Mouse (Mus musculus): ENCODE measurements around the gene Pxt1.

DNA sequence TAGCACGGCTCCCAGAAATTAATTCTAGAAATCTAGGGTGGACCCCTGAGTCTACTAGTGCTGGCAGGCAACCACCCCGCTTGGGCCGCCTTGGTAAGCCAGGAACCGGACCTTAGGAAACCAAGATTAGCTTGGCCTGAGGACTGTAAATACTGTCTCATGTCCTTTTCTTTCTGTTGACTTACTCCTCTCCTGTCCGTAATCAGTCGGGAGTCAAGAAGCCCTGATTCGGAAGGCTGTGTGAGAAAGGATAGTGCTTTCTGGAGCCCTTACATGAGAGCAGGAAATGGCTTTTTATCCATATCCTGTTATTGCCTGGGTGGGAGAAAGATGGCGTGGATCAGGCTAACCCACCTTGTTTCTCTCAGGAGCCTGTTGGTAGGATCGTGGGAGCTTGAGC lies 9.6 kb upstream of the Pxt1 start:
- no peak for TF ChIP-seq CTCF (conservative IDR thresholded peaks at IDR 0.05; ENCODE audit: low read length)
- no peak for TF ChIP-seq POU5F1 (IDR thresholded peaks at IDR 0.05; ENCODE audit: borderline replicate concordance, low read length)
- TF ChIP-seq NANOG (IDR thresholded peaks at IDR 0.05; ENCODE audit: borderline replicate concordance, low read length) = no peak

Measured in E14TG2a.4 (cell line).